8 mouse cellular contexts compared by ENCODE assay signal in the genomic region with DNA sequence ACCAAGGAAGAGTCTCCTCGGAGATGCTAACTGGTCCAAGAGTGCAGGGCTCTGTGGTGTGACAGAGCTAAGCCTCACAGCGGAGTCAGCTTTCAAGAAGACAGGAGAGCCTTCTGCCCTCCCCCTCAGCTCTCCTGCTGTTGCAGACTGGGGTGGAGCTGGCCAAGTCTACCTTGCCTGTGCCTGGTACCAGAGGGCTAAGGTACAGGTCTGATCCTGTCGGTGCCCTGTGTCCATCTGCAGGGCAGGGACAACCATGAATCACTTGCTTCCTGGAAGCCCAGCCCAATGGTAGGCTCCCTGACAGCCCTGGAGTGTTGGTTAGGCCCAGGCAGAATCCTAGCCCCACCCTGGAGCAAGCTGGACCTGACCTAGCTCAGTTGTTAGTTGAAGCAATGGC. TPM values are rescaled to one million over a fixed set of nuclear protein-coding genes. Genes with fewer than 3 reads are reported as not detected.
DNase-seq lines count a peak whose midpoint lies in the region; ATAC-seq and TF ChIP-seq lines count a peak whose summit lies in the region.

No protein-coding gene starts in this region.

- no peak for DNase-seq in embryonic facial prominence, embryonic 14.5 days (ENCODE audit: low spot score)
- DNase-seq in embryonic facial prominence, embryonic 10.5 days (ENCODE audit: low spot score), result no peak
- no peak for DNase-seq in left cerebral cortex, adult 2 months (ENCODE audit: extremely low spot score in 1 of 2, low spot score in 2 of 2)
- DNase-seq in left cerebral cortex, adult 8-10 months (ENCODE audit: low spot score in 2 of 2), result no peak
- DNase-seq in brain, adult 2 months (ENCODE audit: low read depth, low spot score), result peak; percentile 72
- DNase-seq in spleen, adult 12 weeks (ENCODE audit: low spot score), result no peak
- DNase-seq in layer of hippocampus, adult 8-10 months (ENCODE audit: low spot score in 2 of 2), result no peak

- peaks cover 18% of the 10 kb centered on the region for H3K4me1 ChIP-seq in embryonic facial prominence, embryonic 14.5 days (ENCODE audit: control insufficient read depth, insufficient read depth, low read length)
- peaks cover 60% of the 10 kb centered on the region for H3K4me1 ChIP-seq in embryonic facial prominence, embryonic 10.5 days
- peaks cover 40% of the 10 kb centered on the region for H3K4me1 ChIP-seq in limb, embryonic 15.5 days

- no peak for TF ChIP-seq CTCF in left cerebral cortex, adult 2 months (IDR thresholded peaks at IDR 0.05)

- H3K4me3 ChIP-seq in embryonic facial prominence, embryonic 14.5 days (ENCODE audit: low read depth, low read length), result no peak overlapping the region
- H3K4me3 ChIP-seq in embryonic facial prominence, embryonic 10.5 days, result no peak overlapping the region; the same call in 1 of the 2 replicates
- H3K4me3 ChIP-seq in left cerebral cortex, adult 2 months, result peak overlapping the region; percentile 73
- 0 out of 2 replicates have a peak overlapping the region, but pooled peaks have one; percentile 93 for H3K4me3 ChIP-seq in limb, embryonic 15.5 days

- no peaks in the 10 kb centered on the region for H3K9me3 ChIP-seq in embryonic facial prominence, embryonic 14.5 days (ENCODE audit: control insufficient read depth, low read length)
- no peaks in the 10 kb centered on the region for H3K9me3 ChIP-seq in embryonic facial prominence, embryonic 10.5 days
- no peaks in the 10 kb centered on the region for H3K9me3 ChIP-seq in limb, embryonic 15.5 days

- no peak overlapping the region for H3K27ac ChIP-seq in embryonic facial prominence, embryonic 14.5 days (replicated peaks; ENCODE audit: low read depth, low read length)
- H3K27ac ChIP-seq in embryonic facial prominence, embryonic 10.5 days (replicated peaks), result no peak overlapping the region
- peak overlapping the region; percentile 100 for H3K27ac ChIP-seq in left cerebral cortex, adult 2 months
- H3K27ac ChIP-seq in limb, embryonic 15.5 days, result no peak overlapping the region

- H3K36me3 ChIP-seq in embryonic facial prominence, embryonic 14.5 days (ENCODE audit: control insufficient read depth, insufficient read depth, low read length), result no peaks in the 10 kb centered on the region
- H3K36me3 ChIP-seq in embryonic facial prominence, embryonic 10.5 days (replicated peaks), result no peaks in the 10 kb centered on the region
- no peaks in the 10 kb centered on the region for H3K36me3 ChIP-seq in limb, embryonic 15.5 days

- H3K27me3 ChIP-seq in embryonic facial prominence, embryonic 14.5 days (replicated peaks; ENCODE audit: control insufficient read depth, insufficient read depth, low read length), result no peaks in the 10 kb centered on the region
- H3K27me3 ChIP-seq in embryonic facial prominence, embryonic 10.5 days (replicated peaks; ENCODE audit: low read depth, poor library complexity, severe bottlenecking), result peaks cover 20% of the 10 kb centered on the region
- H3K27me3 ChIP-seq in limb, embryonic 15.5 days, result no peaks in the 10 kb centered on the region

- WGBS in embryonic facial prominence, embryonic 14.5 days, result 48% methylated on average over 3 of the region's 3 CpGs
- WGBS in embryonic facial prominence, embryonic 10.5 days, result 38% methylated on average over 3 of the region's 3 CpGs
- 56% methylated on average over 3 of the region's 3 CpGs for WGBS in limb, embryonic 15.5 days

- intact Hi-C loops in left cerebral cortex, adult 2 months (cut with DNase I), result no loop called here

- peak overlapping the region; percentile 67; the same call in 1 of the 2 replicates for H3K4me2 ChIP-seq in embryonic facial prominence, embryonic 14.5 days (ENCODE audit: low read depth, low read length)
- peak overlapping the region; percentile 90 for H3K4me2 ChIP-seq in limb, embryonic 15.5 days

- no peak overlapping the region for H3K9ac ChIP-seq in embryonic facial prominence, embryonic 14.5 days (ENCODE audit: low read depth, low read length)
- H3K9ac ChIP-seq in limb, embryonic 15.5 days, result no peak overlapping the region

- ATAC-seq in embryonic facial prominence, embryonic 14.5 days (ENCODE audit: low read depth), result no peak
- ATAC-seq in limb, embryonic 15.5 days (ENCODE audit: insufficient number of reproducible peaks, low FRiP score, low TSS enrichment, low read depth), result no peak

RNA-seq across cellular contexts. Expression of gene Cerk, which starts 0.7 kb away (rescaled TPM):
- polyA plus RNA-seq in embryonic facial prominence, embryonic 14.5 days (2014; fragmentation: Nextera tagmentation; extraction: Ambion mirVana), result 16.0 and 16.1 TPM in 2 replicates
- polyA plus RNA-seq in embryonic facial prominence, embryonic 10.5 days (2016; fragmentation: Nextera tagmentation; extraction: Ambion mirVana), result 11.7 and 13.1 TPM in 2 replicates
- total RNA-seq in left cerebral cortex, adult 2 months (2021), result 10 to 100 TPM; 57.9 to 59.0 TPM
- total RNA-seq in left cerebral cortex, adult 8-10 months (2022), result 10 to 100 TPM; 56.7 to 58.0 (median 57.1) TPM
- 15.3 and 17.7 TPM in 2 replicates for polyA plus RNA-seq in limb, embryonic 15.5 days (2015; fragmentation: Nextera tagmentation; extraction: Ambion mirVana)
- 10 to 100 TPM; 51.0 to 55.5 (median 52.0) TPM for total RNA-seq in layer of hippocampus, adult 8-10 months (2022)

RNA-seq across cellular contexts. Expression of gene Tbc1d22a, which starts 27.6 kb away (rescaled TPM):
- polyA plus RNA-seq in embryonic facial prominence, embryonic 14.5 days (2014; fragmentation: Nextera tagmentation; extraction: Ambion mirVana), result 8.1 and 11.1 TPM in 2 replicates
- polyA plus RNA-seq in embryonic facial prominence, embryonic 10.5 days (2016; fragmentation: Nextera tagmentation; extraction: Ambion mirVana), result 11.2 and 11.9 TPM in 2 replicates
- total RNA-seq in left cerebral cortex, adult 2 months (2021), result 10 to 100 TPM; 32.8 to 34.3 TPM
- 10 to 100 TPM; 32.9 to 34.3 (median 33.8) TPM for total RNA-seq in left cerebral cortex, adult 8-10 months (2022)
- 12.4 TPM in 2 replicates for polyA plus RNA-seq in limb, embryonic 15.5 days (2015; fragmentation: Nextera tagmentation; extraction: Ambion mirVana)
- total RNA-seq in layer of hippocampus, adult 8-10 months (2022), result 10 to 100 TPM; 28.8 to 37.3 (median 34.8) TPM

Comparison
In these comparisons a context has a peak if more than half of its experiments do, and no peak if none do; other contexts are left out.
1. H3K4me3 ChIP-seq: peak in left cerebral cortex, adult 2 months (single experiment) and limb, embryonic 15.5 days (single experiment); none in embryonic facial prominence, embryonic 14.5 days (single experiment) and embryonic facial prominence, embryonic 10.5 days (single experiment).